Mouse (Mus musculus): Measurements from ENCODE around the gene Btn1a1. TPM values are rescaled to one million over a fixed set of nuclear protein-coding genes. Genes with fewer than 3 reads are reported as not detected.
A peak's percentile ranks its signal among the peaks of the same experiment; 100 is the strongest.

Gene Btn1a1
- 0.31 and 0.32 TPM in 2 replicates for polyA plus RNA-seq (2012; rRNA removed)
- polyA plus RNA-seq (2014; fragmentation: Nextera tagmentation; extraction: Ambion mirVana): not detected in 2 replicates

DNA sequence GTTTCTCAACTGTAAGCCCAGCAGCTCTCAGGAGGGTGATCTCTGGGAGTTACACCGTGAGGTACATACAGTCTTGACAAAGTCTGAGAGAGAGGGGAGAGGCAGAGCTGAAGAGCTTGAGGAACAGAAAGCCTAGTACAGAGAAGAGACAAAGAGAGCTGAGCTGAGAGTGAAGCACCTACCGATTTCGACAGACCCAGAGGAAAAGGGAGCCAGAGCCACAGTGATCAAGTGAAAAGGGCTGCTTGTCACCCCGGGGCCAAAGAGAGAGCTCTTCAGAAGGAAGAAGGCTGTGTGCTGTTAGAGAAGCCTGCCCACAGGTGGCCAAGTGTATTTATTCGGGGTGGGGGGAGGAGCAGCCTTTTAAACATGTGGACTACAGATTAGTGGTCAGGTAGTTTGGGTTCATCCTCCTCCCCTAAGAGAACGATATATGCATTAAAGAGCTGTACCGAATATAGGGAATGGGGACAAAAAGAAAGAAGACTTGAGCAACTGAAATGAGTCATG is at the start of gene Btn1a1:
TSS of gene Btn1a1 (minus strand) at position 302 of the 510 bp plus-strand sequence.
- H3K9me3 ChIP-seq (ENCODE audit: control insufficient read depth, low read length): no peaks in the 10 kb centered on the region
- no peaks in the 10 kb centered on the region for H3K27me3 ChIP-seq (ENCODE audit: control insufficient read depth, insufficient read depth, low read length)
- peaks cover 11% of the 10 kb centered on the region; the same call in 1 of the 2 replicates for H3K4me1 ChIP-seq (ENCODE audit: control insufficient read depth, insufficient read depth, low read length)
- no peak for DNase-seq (ENCODE audit: low spot score)
- peak within 1 kb of the TSS; percentile 51 for H3K4me3 ChIP-seq (replicated peaks; ENCODE audit: low read length)
- ATAC-seq (ENCODE audit: low FRiP score, low read depth): no peak
- H3K4me2 ChIP-seq (replicated peaks; ENCODE audit: low read depth, low read length, severe bottlenecking): peak within 1 kb of the TSS; percentile 61
- no peak for TF ChIP-seq POLR2A (IDR thresholded peaks at IDR 0.05; ENCODE audit: borderline replicate concordance, extremely low read depth, insufficient read depth, insufficient read length)
- peak within 1 kb of the TSS; percentile 38; the same call in 1 of the 2 replicates for H3K9ac ChIP-seq (ENCODE audit: low read depth, low read length, severe bottlenecking)
- H3K36me3 ChIP-seq (ENCODE audit: control insufficient read depth, insufficient read depth, low read length): no peaks in the 10 kb centered on the region
- no peak within 1 kb of the TSS for H3K27ac ChIP-seq (replicated peaks; ENCODE audit: low read depth, low read length)
- 3% methylated on average over 7 of the region's 7 CpGs for WGBS

DNA sequence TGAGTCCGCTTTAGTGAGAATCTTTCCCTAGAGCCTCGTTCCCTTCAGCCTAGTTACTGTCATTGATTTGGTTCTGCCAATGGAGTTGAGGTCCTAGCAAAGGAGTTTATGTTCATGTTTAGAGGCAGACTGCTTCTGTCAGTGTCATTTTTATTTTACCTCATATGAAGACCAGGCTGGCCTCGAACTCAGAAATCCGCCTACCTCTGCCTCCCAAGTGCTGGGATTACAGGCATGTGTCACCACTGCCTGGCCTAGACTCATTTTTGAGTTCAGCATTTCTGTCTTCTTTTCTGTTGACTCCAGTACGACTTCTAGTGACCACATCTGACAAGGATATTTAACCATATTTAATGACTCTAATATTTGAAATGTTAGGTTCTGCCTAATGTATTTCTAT is 49.6 kb upstream of the Btn1a1 start:
- TF ChIP-seq POLR2A (IDR thresholded peaks at IDR 0.05; ENCODE audit: borderline replicate concordance, extremely low read depth, insufficient read depth, insufficient read length): no peak
- Histone ChIP-seq H3K36me3 (ENCODE audit: control insufficient read depth, insufficient read depth, low read length) (no peaks in the 10 kb centered on the region), H3K4me2 (replicated peaks; ENCODE audit: low read depth, low read length, severe bottlenecking) (no peak overlapping the region), H3K9ac (ENCODE audit: low read depth, low read length, severe bottlenecking) (no peak overlapping the region), H3K9me3 (ENCODE audit: control insufficient read depth, low read length) (no peaks in the 10 kb centered on the region), H3K27me3 (ENCODE audit: control insufficient read depth, insufficient read depth, low read length) (no peaks in the 10 kb centered on the region), H3K4me1 (ENCODE audit: control insufficient read depth, insufficient read depth, low read length) (0 out of 2 replicates have a peak, but pooled peaks cover 4% of the 10 kb centered on the region), H3K4me3 (replicated peaks; ENCODE audit: low read length) (no peak overlapping the region), H3K27ac (replicated peaks; ENCODE audit: low read depth, low read length) (no peak overlapping the region)
- WGBS: 83% methylated on average over 5 of the region's 5 CpGs
- ATAC-seq (ENCODE audit: low FRiP score, low read depth): no peak
- no peak for DNase-seq (ENCODE audit: low spot score)

DNA sequence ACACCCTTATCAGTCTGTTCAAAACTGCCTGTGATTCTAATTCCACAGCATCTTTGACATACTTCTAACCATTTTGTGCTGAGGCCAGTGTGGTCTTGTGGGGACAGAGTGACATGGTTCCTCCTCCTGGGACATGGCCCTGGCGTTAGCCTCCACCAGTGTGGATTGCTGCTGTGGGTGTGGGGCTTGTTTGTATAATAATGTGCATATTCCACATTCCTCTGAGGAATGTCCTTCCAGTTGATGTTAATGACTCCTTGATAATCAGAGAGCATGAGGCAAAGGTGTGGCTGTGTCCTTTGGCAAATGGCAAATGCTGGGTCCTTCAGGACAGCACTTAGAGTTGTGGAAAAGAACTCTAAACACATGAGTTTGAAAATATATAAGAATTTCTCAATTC is 47.8 kb upstream of the Btn1a1 start:
- Histone ChIP-seq H3K4me1 (ENCODE audit: control insufficient read depth, insufficient read depth, low read length) (0 out of 2 replicates have a peak, but pooled peaks cover 4% of the 10 kb centered on the region), H3K27ac (replicated peaks; ENCODE audit: low read depth, low read length) (no peak overlapping the region), H3K4me3 (replicated peaks; ENCODE audit: low read length) (no peak overlapping the region), H3K4me2 (replicated peaks; ENCODE audit: low read depth, low read length, severe bottlenecking) (no peak overlapping the region), H3K36me3 (ENCODE audit: control insufficient read depth, insufficient read depth, low read length) (no peaks in the 10 kb centered on the region), H3K9me3 (ENCODE audit: control insufficient read depth, low read length) (no peaks in the 10 kb centered on the region), H3K27me3 (ENCODE audit: control insufficient read depth, insufficient read depth, low read length) (no peaks in the 10 kb centered on the region), H3K9ac (ENCODE audit: low read depth, low read length, severe bottlenecking) (no peak overlapping the region)
- 90% methylated on average over 1 of the region's 1 CpGs for WGBS
- TF ChIP-seq POLR2A (IDR thresholded peaks at IDR 0.05; ENCODE audit: borderline replicate concordance, extremely low read depth, insufficient read depth, insufficient read length): no peak
- DNase-seq (ENCODE audit: low spot score) (no peak), ATAC-seq (ENCODE audit: low FRiP score, low read depth) (no peak)

DNA sequence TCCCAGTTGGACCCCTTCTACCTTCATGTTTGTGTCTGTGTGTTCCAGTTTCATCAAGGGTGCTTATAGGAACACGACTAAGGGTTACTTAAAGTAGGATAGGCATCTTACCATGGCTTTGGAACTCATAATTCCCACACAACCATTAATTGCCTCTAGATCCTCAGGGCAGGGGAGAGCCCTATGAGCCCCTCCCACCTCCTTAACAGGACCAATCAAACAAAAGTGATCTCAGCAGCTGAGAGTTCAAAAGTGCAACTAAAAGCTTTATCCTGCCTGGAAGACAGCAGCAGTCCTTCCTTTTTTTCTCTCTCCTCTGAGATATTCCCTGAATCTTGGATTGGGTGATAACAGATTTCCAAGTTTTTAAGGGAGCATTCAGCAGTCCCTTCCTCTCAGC is 44.4 kb upstream of the Btn1a1 start:
- no peak overlapping the region for H3K9ac ChIP-seq (ENCODE audit: low read depth, low read length, severe bottlenecking)
- no peak overlapping the region for H3K4me3 ChIP-seq (replicated peaks; ENCODE audit: low read length)
- 0 out of 2 replicates have a peak, but pooled peaks cover 6% of the 10 kb centered on the region for H3K4me1 ChIP-seq (ENCODE audit: control insufficient read depth, insufficient read depth, low read length)
- DNase-seq (ENCODE audit: low spot score) (no peak), ATAC-seq (ENCODE audit: low FRiP score, low read depth) (no peak)
- no peaks in the 10 kb centered on the region for H3K36me3 ChIP-seq (ENCODE audit: control insufficient read depth, insufficient read depth, low read length)
- no peaks in the 10 kb centered on the region for H3K27me3 ChIP-seq (ENCODE audit: control insufficient read depth, insufficient read depth, low read length)
- H3K4me2 ChIP-seq (replicated peaks; ENCODE audit: low read depth, low read length, severe bottlenecking): no peak overlapping the region
- 32% methylated on average over 1 of the region's 1 CpGs for WGBS
- no peak for TF ChIP-seq POLR2A (IDR thresholded peaks at IDR 0.05; ENCODE audit: borderline replicate concordance, extremely low read depth, insufficient read depth, insufficient read length)
- H3K27ac ChIP-seq (replicated peaks; ENCODE audit: low read depth, low read length): no peak overlapping the region
- H3K9me3 ChIP-seq (ENCODE audit: control insufficient read depth, low read length): no peaks in the 10 kb centered on the region

DNA sequence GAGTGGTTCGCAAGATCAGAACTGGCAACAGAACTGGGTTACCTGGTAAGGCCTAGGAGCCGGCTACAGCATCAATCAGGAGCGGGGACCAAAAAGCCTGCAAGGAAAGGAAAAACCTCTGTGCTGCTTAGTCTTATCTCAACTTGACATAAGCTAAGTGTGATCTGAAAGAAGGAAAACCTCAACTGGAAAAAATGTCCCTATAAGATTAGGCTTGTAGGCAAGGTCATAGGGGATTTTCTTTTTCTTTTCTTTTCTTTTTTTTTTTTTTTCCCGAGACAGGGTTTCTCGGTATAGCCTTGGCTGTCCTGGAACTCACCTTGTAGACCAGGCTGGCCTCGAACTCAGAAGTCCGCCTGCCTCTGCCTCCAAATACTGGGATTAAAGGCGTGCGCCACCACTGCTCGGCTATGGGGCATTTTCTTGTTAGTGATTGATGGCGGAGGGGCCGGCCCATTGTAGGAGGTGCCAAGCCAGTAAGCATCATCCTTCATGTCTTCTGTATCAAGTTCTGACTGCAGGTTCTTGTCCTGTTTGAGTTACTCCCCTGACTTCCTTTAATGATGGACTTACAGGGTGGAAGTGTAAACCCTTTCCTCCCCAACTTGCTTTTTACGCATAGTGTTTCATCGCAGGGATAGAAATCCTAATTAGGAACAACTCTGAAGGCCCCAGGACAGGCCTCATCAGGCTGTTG is 41.3 kb upstream of the Btn1a1 start:
- H3K4me2 ChIP-seq (replicated peaks; ENCODE audit: low read depth, low read length, severe bottlenecking): peak overlapping the region; percentile 34; the same call in 1 of the 2 replicates
- no peak overlapping the region for H3K9ac ChIP-seq (ENCODE audit: low read depth, low read length, severe bottlenecking)
- no peak for ATAC-seq (ENCODE audit: low FRiP score, low read depth)
- 0 out of 2 replicates have a peak overlapping the region, but pooled peaks have one; percentile 4 for H3K4me3 ChIP-seq (replicated peaks; ENCODE audit: low read length)
- DNase-seq (ENCODE audit: low spot score): no peak
- no peak overlapping the region for H3K27ac ChIP-seq (replicated peaks; ENCODE audit: low read depth, low read length)
- H3K9me3 ChIP-seq (ENCODE audit: control insufficient read depth, low read length): no peaks in the 10 kb centered on the region
- 0 out of 2 replicates have a peak, but pooled peaks cover 6% of the 10 kb centered on the region for H3K4me1 ChIP-seq (ENCODE audit: control insufficient read depth, insufficient read depth, low read length)
- no peaks in the 10 kb centered on the region for H3K36me3 ChIP-seq (ENCODE audit: control insufficient read depth, insufficient read depth, low read length)
- 32% methylated on average over 14 of the region's 14 CpGs for WGBS
- no peak for TF ChIP-seq POLR2A (IDR thresholded peaks at IDR 0.05; ENCODE audit: borderline replicate concordance, extremely low read depth, insufficient read depth, insufficient read length)
- H3K27me3 ChIP-seq (ENCODE audit: control insufficient read depth, insufficient read depth, low read length): no peaks in the 10 kb centered on the region

Data from limb, embryonic 14.5 days (tissue).